Mouse (Mus musculus): ENCODE results near the gene Cdh23. TPM values are rescaled to one million over a fixed set of nuclear protein-coding genes. Genes with fewer than 3 reads are reported as not detected.
A peak's percentile ranks its signal among the peaks of the same experiment; 100 is the strongest.

Gene Cdh23
- total and polyA plus RNA-seq, 3 experiments: 4.7 to 7.7 (median 7.0) TPM

DNA sequence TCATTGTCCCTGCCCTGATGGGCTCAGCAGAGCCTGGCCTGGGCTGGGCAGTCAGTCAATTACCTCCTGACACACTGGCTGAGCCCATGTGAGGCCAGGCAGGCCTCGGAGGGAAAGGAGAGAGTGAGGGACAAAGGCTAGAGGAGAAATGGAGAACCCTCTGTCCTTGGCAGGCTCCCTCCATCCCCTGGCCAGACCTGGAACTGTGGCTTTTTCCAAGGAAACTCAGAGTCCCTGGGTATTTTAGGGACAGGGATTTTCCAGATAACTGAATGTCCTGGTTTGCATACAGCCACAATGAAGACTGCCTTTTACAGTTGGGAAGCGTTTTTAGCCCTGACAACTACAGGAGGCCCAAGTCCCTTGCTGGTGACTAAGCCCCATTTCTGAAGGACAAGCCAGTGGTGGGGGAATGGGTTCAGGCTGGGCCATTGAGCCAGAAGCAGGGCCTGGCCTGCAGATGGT is 36.1 kb upstream of the Cdh23 start:
- no peaks in the 10 kb centered on the region for H3K79me2 ChIP-seq (replicated peaks; ENCODE audit: control insufficient read depth, insufficient read depth, low read length)
- DNase-seq: no peak
- TF ChIP-seq POLR2A (IDR thresholded peaks at IDR 0.05; ENCODE audit: insufficient read depth, low read depth, low read length) (no peak), CTCF (IDR thresholded peaks at IDR 0.05) (no peak), EP300 (IDR thresholded peaks at IDR 0.05; ENCODE audit: insufficient read depth, low read depth, low read length) (no peak)
- H3K36me3 ChIP-seq (ENCODE audit: control insufficient read depth, insufficient read depth, low read length): no peaks in the 10 kb centered on the region
- 48% methylated on average over 2 of the region's 2 CpGs for WGBS
- H3K4me1 ChIP-seq (ENCODE audit: control insufficient read depth, insufficient read depth, low read length): no peaks in the 10 kb centered on the region
- no peak overlapping the region for H3K9ac ChIP-seq (ENCODE audit: low read depth, low read length)
- H3K4me3 ChIP-seq: no peak overlapping the region
- no peaks in the 10 kb centered on the region for H3K27me3 ChIP-seq (ENCODE audit: control insufficient read depth, insufficient read depth, low read length)
- intact Hi-C loops (cut with DNase I): no loop called here
- H3K27ac ChIP-seq: no peak overlapping the region

DNA sequence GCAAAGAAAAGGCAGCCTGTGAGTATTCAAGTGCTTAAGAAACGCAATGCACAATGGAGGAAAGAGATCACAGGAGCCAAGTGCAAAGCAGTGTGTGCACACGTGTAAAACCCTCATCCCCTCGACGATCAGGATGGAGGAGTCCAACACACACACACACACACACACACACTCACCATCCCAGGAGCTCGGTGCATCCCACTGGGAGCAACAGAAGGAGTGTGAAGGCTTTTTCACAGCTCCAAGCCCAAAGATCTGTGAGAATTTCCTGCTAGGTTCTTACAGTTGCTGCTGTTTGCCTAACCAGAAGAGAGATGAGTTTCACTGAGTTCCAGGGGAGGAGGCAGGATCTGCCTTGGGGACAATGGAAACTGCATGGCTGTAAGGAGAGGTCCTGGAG is 35.5 kb upstream of the Cdh23 start:
- Histone ChIP-seq H3K4me3 (no peak overlapping the region), H3K9ac (ENCODE audit: low read depth, low read length) (no peak overlapping the region)

DNA sequence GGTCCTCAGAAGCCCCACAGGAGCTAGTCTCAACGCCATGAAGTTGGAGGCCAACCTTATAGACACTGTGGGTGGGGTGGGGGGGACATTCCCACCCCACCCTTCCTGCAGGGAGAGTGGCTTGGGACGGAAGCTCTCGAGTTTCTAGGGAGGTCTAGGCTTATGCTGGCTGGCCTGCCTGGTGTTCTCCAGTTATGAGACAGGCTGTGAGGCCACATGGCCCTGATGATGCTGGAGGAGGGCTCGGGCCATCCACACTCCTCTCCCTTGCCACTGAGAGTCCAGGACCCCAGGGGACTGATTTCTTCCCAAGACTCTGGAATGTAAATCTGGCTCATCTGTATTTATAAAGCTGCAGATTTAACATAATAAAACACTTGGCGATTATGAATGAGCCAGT is 31.0 kb upstream of the Cdh23 start:
- 48% methylated on average over 5 of the region's 5 CpGs for WGBS
- no peaks in the 10 kb centered on the region for H3K27me3 ChIP-seq (ENCODE audit: control insufficient read depth, insufficient read depth, low read length)
- H3K4me1 ChIP-seq (ENCODE audit: control insufficient read depth, insufficient read depth, low read length): no peaks in the 10 kb centered on the region
- no peaks in the 10 kb centered on the region for H3K79me2 ChIP-seq (replicated peaks; ENCODE audit: control insufficient read depth, insufficient read depth, low read length)
- H3K4me3 ChIP-seq: no peak overlapping the region
- intact Hi-C loops (cut with DNase I): no loop called here
- DNase-seq: no peak
- no peak overlapping the region for H3K9ac ChIP-seq (ENCODE audit: low read depth, low read length)
- no peak overlapping the region for H3K27ac ChIP-seq
- TF ChIP-seq POLR2A (IDR thresholded peaks at IDR 0.05; ENCODE audit: insufficient read depth, low read depth, low read length): no peak
- no peak for TF ChIP-seq EP300 (IDR thresholded peaks at IDR 0.05; ENCODE audit: insufficient read depth, low read depth, low read length)
- no peaks in the 10 kb centered on the region for H3K36me3 ChIP-seq (ENCODE audit: control insufficient read depth, insufficient read depth, low read length)

More for the DNA sequence above, 35.5 kb upstream of the Cdh23 start:
- Histone ChIP-seq H3K36me3 (ENCODE audit: control insufficient read depth, insufficient read depth, low read length) (no peaks in the 10 kb centered on the region), H3K4me1 (ENCODE audit: control insufficient read depth, insufficient read depth, low read length) (no peaks in the 10 kb centered on the region), H3K79me2 (replicated peaks; ENCODE audit: control insufficient read depth, insufficient read depth, low read length) (no peaks in the 10 kb centered on the region), H3K27me3 (ENCODE audit: control insufficient read depth, insufficient read depth, low read length) (no peaks in the 10 kb centered on the region), H3K27ac (no peak overlapping the region)
- DNase-seq: no peak
- TF ChIP-seq EP300 (IDR thresholded peaks at IDR 0.05; ENCODE audit: insufficient read depth, low read depth, low read length) (no peak), POLR2A (IDR thresholded peaks at IDR 0.05; ENCODE audit: insufficient read depth, low read depth, low read length) (no peak), CTCF (IDR thresholded peaks at IDR 0.05) (no peak)
- 54% methylated on average over 5 of the region's 5 CpGs for WGBS
- intact Hi-C loops (cut with DNase I): no loop called here

DNA sequence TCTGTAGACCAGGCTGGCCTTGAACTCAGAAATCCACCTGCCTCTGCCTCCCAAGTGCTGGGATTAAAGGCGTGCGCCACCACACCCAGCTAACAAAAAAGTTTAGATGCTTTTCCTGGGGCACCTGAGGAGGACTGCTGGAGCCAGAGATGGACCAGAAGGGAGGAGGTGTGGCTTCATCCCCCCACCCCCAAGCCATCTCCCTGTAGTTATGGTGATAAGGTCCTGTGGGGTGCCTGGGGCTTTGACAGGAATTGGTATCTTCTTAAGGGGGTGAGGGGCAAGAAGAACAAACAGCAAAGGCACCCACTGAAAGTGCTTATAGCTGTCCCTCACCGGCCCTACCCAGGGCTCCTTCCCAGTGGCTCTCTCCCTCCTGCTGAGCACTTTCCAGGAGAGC is 30.6 kb upstream of the Cdh23 start:
- Histone ChIP-seq H3K36me3 (ENCODE audit: control insufficient read depth, insufficient read depth, low read length) (no peaks in the 10 kb centered on the region), H3K27me3 (ENCODE audit: control insufficient read depth, insufficient read depth, low read length) (no peaks in the 10 kb centered on the region), H3K9ac (ENCODE audit: low read depth, low read length) (no peak overlapping the region), H3K27ac (no peak overlapping the region), H3K4me3 (no peak overlapping the region), H3K4me1 (ENCODE audit: control insufficient read depth, insufficient read depth, low read length) (no peaks in the 10 kb centered on the region), H3K79me2 (replicated peaks; ENCODE audit: control insufficient read depth, insufficient read depth, low read length) (no peaks in the 10 kb centered on the region)
- DNase-seq: no peak
- TF ChIP-seq EP300 (IDR thresholded peaks at IDR 0.05; ENCODE audit: insufficient read depth, low read depth, low read length) (no peak), CTCF (IDR thresholded peaks at IDR 0.05) (no peak), POLR2A (IDR thresholded peaks at IDR 0.05; ENCODE audit: insufficient read depth, low read depth, low read length) (no peak)
- intact Hi-C loops (cut with DNase I): no loop called here
- 87% methylated on average over 3 of the region's 3 CpGs for WGBS

DNA sequence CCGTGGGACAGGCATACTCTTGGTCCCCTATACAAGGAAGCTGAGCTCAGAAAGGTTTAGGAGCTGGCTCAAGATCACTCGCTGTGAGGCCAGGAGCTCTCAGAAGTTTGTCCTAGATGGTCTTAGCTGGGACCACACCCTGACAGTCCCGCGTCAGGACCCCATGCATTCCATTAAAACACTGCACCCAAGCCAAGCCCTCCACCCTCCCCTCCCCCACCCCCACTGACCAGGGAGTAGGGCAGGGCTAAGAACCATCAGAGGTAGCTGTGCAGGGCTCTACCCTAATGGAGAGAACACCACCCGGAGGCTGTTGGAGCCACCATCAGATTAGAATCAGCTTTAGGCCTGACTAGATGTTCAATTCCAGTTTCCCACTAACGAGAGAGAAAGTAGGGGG is 28.2 kb upstream of the Cdh23 start:
- intact Hi-C loops (cut with DNase I): no loop called here
- no peak overlapping the region for H3K4me3 ChIP-seq
- no peaks in the 10 kb centered on the region for H3K36me3 ChIP-seq (ENCODE audit: control insufficient read depth, insufficient read depth, low read length)
- H3K27me3 ChIP-seq (ENCODE audit: control insufficient read depth, insufficient read depth, low read length): no peaks in the 10 kb centered on the region
- H3K9ac ChIP-seq (ENCODE audit: low read depth, low read length): no peak overlapping the region
- TF ChIP-seq EP300 (IDR thresholded peaks at IDR 0.05; ENCODE audit: insufficient read depth, low read depth, low read length) (no peak), POLR2A (IDR thresholded peaks at IDR 0.05; ENCODE audit: insufficient read depth, low read depth, low read length) (no peak), CTCF (IDR thresholded peaks at IDR 0.05) (no peak)
- no peaks in the 10 kb centered on the region for H3K79me2 ChIP-seq (replicated peaks; ENCODE audit: control insufficient read depth, insufficient read depth, low read length)
- DNase-seq: no peak
- H3K4me1 ChIP-seq (ENCODE audit: control insufficient read depth, insufficient read depth, low read length): no peaks in the 10 kb centered on the region
- H3K27ac ChIP-seq: no peak overlapping the region
- WGBS: 85% methylated on average over 6 of the region's 6 CpGs

DNA sequence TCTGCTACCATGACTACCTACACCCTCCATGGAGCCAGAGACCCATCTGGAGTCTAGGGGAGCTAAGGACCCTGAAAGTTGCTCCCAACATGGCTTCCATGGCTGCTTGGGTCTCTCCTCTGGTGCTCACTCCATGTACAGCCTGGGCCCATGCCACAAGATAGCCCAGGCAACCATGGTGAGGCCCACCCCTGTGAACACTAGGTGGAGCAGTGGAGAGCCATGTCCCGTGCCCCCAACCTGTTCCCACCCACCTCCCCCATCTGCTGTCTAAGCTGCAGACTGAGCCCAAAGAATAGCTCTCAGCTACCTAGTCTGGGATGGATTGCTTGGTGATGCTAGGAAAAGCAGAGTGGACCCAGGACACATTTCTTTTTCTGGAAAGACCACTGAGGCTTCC is 27.1 kb upstream of the Cdh23 start:
- DNase-seq: no peak
- WGBS: 82% methylated on average over 1 of the region's 1 CpGs
- no peak overlapping the region for H3K4me3 ChIP-seq
- H3K9ac ChIP-seq (ENCODE audit: low read depth, low read length): no peak overlapping the region
- H3K79me2 ChIP-seq (replicated peaks; ENCODE audit: control insufficient read depth, insufficient read depth, low read length): no peaks in the 10 kb centered on the region
- H3K36me3 ChIP-seq (ENCODE audit: control insufficient read depth, insufficient read depth, low read length): no peaks in the 10 kb centered on the region
- peak; percentile 34 for TF ChIP-seq CTCF (IDR thresholded peaks at IDR 0.05)
- no peak for TF ChIP-seq EP300 (IDR thresholded peaks at IDR 0.05; ENCODE audit: insufficient read depth, low read depth, low read length)
- TF ChIP-seq POLR2A (IDR thresholded peaks at IDR 0.05; ENCODE audit: insufficient read depth, low read depth, low read length): no peak
- no peak overlapping the region for H3K27ac ChIP-seq
- no peaks in the 10 kb centered on the region for H3K4me1 ChIP-seq (ENCODE audit: control insufficient read depth, insufficient read depth, low read length)
- intact Hi-C loops (cut with DNase I): no loop called here
- H3K27me3 ChIP-seq (ENCODE audit: control insufficient read depth, insufficient read depth, low read length): no peaks in the 10 kb centered on the region

Measured in heart, adult 2 months (tissue).